Mouse (Mus musculus): ENCODE measurements around the gene Cep55.

Gene Cep55

DNA sequence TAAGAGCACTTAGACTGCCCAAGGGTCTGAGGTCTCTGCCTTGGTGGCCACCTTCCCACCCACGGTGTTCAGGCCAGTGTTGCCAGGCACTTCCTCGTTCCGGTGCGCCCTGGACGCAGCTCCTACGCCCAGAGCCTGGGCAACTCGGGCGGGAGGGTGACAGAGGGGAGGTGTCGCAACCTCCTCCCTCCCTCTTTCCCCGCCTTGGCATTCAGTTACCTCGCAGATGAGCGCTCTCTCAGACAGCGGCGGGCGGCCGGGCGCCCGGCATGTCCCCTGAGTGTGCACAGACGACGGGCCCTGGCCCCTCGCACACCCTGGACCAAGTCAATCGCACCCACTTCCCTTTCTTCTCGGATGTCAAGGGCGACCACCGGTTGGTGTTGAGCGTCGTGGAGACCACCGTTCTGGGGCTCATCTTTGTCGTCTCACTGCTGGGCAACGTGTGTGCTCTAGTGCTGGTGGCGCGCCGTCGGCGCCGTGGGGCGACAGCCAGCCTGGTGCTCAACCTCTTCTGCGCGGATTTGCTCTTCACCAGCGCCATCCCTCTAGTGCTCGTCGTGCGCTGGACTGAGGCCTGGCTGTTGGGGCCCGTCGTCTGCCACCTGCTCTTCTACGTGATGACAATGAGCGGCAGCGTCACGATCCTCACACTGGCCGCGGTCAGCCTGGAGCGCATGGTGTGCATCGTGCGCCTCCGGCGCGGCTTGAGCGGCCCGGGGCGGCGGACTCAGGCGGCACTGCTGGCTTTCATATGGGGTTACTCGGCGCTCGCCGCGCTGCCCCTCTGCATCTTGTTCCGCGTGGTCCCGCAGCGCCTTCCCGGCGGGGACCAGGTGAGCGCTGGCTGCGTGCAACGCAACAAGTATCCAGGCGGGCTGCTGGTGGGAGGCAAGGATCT is 42.3 kb downstream of the Cep55 start, which contains the start of gene Ffar4:
Gene Ffar4, plus strand, starts transcription at position 214 of the 901 bp plus-strand sequence.
- no peak for DNase-seq (ENCODE audit: low read depth, low spot score)

DNA sequence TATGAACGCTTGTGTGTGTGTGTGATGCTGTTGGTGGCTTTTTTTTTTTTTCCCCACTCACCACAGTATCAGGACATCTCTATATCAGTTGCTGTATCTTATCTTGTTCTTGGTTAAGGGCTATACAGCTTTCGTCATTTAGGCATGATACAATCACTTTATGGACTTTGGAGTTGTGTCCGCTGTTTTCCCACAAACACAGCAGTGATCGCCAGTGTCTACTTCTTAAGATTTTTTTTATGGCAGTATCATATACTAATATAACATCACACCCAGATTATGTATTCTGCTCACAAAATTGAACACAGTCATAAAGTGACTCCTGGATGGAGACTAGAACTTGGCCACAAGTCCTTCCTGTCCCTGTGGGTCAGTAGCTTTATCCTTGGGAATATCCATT is 53.1 kb downstream of the Cep55 start:
- DNase-seq (ENCODE audit: low read depth, low spot score): no peak

- DNase-seq (ENCODE audit: low read depth, low spot score): no peak
These were observed 54.9 kb downstream of the Cep55 start for GRCm38 (mm10) chr19:38109506-38110242.

GRCm38 (mm10) chr19:38111056-38111455 is 56.2 kb downstream of the Cep55 start:
- no peak for DNase-seq (ENCODE audit: low read depth, low spot score)

DNA sequence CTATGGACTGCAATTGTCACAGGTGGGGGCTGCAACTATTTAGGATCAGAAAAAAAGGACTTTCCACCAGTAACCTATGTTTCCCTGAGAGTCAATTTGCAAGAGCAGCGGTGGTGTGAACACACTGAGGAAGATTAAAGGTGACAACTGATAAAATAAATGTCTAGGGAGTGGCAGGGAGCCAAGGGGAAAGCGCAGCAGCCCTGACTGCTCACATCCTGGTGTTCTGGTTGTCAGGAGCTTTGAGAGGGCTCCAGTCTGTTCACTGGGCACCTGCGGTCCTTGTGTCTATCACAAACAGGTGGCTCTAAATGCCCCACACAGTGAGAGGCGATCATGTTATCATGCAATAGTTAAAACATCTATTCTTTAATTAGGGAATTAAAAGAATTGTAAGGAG is 57.8 kb downstream of the Cep55 start:
- no peak for DNase-seq (ENCODE audit: low read depth, low spot score)

DNA sequence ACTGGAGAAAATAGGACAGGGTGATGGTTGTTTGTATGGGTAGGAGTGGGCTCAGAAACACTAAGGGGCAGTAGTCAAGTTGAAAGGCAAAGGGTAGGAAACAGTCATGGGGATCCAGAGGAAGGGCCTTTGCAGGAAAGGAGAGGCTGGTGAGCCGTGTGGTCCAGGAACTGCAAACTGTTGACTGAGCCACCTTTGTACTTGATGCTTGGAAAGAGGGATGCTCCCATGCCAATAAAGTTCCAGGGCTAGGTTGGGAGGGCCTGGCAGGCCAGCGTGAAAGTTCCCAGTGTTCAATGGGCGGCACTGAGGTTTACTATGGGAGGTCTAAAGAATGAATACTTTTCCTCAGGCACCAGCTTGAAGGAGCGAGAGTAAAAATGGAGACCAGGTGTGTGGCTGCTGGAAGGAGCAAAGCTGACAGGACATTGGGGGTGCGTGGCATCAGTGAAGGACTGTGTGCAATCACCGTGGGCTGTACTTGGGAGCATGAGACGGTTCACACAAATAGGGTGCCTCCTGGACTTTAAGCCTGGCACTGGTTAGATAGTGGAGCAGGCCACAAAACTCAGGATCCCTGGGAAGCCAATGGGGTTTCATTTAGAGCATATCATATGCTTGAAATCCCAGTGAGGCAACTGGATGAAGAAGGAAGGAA is 60.2 kb downstream of the Cep55 start:
- DNase-seq (ENCODE audit: low read depth, low spot score): no peak

- DNase-seq (ENCODE audit: low read depth, low spot score): no peak
These were observed 65.4 kb downstream of the Cep55 start for GRCm38 (mm10) chr19:38120123-38120760.

DNA sequence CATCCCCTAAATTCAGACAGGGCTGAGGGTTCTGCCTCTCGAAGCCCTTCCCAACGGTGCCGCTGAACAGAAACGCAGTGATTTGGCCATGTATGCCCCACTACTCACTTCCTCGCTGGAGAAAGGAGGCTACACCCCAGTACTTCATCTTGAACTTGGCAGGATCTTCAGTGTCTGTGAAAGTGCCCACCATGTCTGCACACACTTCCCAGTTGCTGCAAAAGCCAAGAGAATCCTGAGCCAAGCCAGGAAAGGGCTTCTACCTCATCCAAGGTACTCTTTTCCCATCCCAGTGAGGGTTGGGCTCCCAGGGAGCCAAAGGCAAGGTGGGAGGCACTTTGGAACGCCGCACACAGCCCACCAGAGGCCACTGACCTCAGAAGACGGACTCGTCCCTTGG is 69.1 kb downstream of the Cep55 start:
- no peak for DNase-seq (ENCODE audit: low read depth, low spot score)

Data from CD4-positive helper T cell, adult 2 months (primary cell).